Mouse (Mus musculus) lung, postnatal 0 days (tissue): ENCODE measurements at regions not wholly inside any gene's neighbourhood (a gene's known extent, or its start where the extent isn't known, plus 50 kb on each side); places are given as distances from the start of the nearest gene placed in this dataset.

ENCODE experiments used
- CTCF ChIP-seq: IDR thresholded peaks from 2 replicates; pipeline ENCODE4 v1.5.1; 2016; ENCODE audit warnings: antibody characterized with exemption, mild to moderate bottlenecking
- EP300 ChIP-seq: IDR thresholded peaks from 2 replicates; pipeline ENCODE4 v1.6.1; 2016; ENCODE audit warnings: antibody characterized with exemption, mild to moderate bottlenecking, control low read depth

GRCm38 (mm10) chr19:54584687-54585237 lies 540.8 kb downstream of the Adra2a start:
- TF ChIP-seq EP300 = no peak
- no peak for TF ChIP-seq CTCF
